Mouse (Mus musculus) CH12.LX (cell line): ENCODE measurements at regions not wholly inside any gene's neighbourhood (a gene's known extent, or its start where the extent isn't known, plus 50 kb on each side); places are given as distances from the start of the nearest gene placed in this dataset.

Experiments used
- DNase-seq: peaks from one replicate; pipeline ENCODE4 v3.0.0-alpha.2; 2013; ENCODE audit errors: extremely low read depth
- H3K27ac ChIP-seq: 2 replicates; pipeline ENCODE4 v1.5.1; 2012; ENCODE audit warnings: low read depth, mild to moderate bottlenecking, control low read depth, moderate library complexity; ENCODE audit not compliant: insufficient read depth
- H3K27me3 ChIP-seq: replicated peaks from 2 replicates; pipeline ENCODE3; 2012; ENCODE audit warnings: inconsistent platforms
- H3K36me3 ChIP-seq, 2 experiments: replicated peaks in 1 of 2; 2 replicates each; pipeline versions ENCODE3 to v1.6.1; 2012; ENCODE audit warnings: inconsistent platforms in 1 of 2, low read length in 1 of 2, mild to moderate bottlenecking in 1 of 2, mixed read lengths in 1 of 2, moderate library complexity in 1 of 2; ENCODE audit not compliant: control insufficient read depth in 1 of 2, insufficient read depth in 1 of 2
- H3K4me1 ChIP-seq, 2 experiments: 2 replicates each; pipeline ENCODE4 v1.6.1; 2012; ENCODE audit warnings: inconsistent platforms in 1 of 2, moderate library complexity in 1 of 2; ENCODE audit not compliant: insufficient read depth in 2 of 2, control insufficient read depth in 1 of 2
- H3K4me2 ChIP-seq: 2 replicates; pipeline ENCODE4 v1.6.1; 2012; ENCODE audit warnings: low read depth, mild to moderate bottlenecking, control low read depth; ENCODE audit not compliant: poor library complexity, insufficient read depth, severe bottlenecking
- H3K4me3 ChIP-seq, 3 experiments: fragments of 150-350 bp in 1 of 3; sonication (generic) in 1 of 3; replicated peaks in 1 of 3; 2 replicates each; pipeline versions ENCODE3 to v1.5.1; 2011 to 2012; ENCODE audit warnings: low read depth in 2 of 3, low read length in 2 of 3, mild to moderate bottlenecking in 2 of 3, moderate library complexity in 2 of 3, control low read depth in 1 of 3, improper control_type of control experiment in 1 of 3, inconsistent platforms in 1 of 3, mixed read lengths in 1 of 3; ENCODE audit not compliant: poor library complexity in 1 of 3
- H3K79me2 ChIP-seq: replicated peaks from 2 replicates; pipeline ENCODE4 v1.6.1; 2012; ENCODE audit warnings: mild to moderate bottlenecking, moderate library complexity; ENCODE audit not compliant: control insufficient read depth, poor library complexity, insufficient read depth, severe bottlenecking; ENCODE audit errors: extremely low read depth
- H3K9ac ChIP-seq: 2 replicates; pipeline ENCODE4 v1.6.1; 2012; ENCODE audit warnings: low read depth, mild to moderate bottlenecking, control low read depth, moderate library complexity; ENCODE audit not compliant: insufficient read depth
- H3K9me3 ChIP-seq: replicated peaks from 2 replicates; pipeline ENCODE3; 2012; ENCODE audit warnings: low read length, inconsistent platforms, mixed read lengths
- CHD1 ChIP-seq: IDR thresholded peaks from 2 replicates; pipeline ENCODE4 v1.6.1; 2012; ENCODE audit warnings: low read depth, low read length, improper control_type of control experiment, inconsistent platforms
- CTCF ChIP-seq, 2 experiments: IDR thresholded peaks in 1 of 2; conservative IDR thresholded peaks in 1 of 2; 2 replicates each; pipeline ENCODE4 v1.5.1; 2011 to 2012; ENCODE audit warnings: low read depth in 2 of 2, low read length in 2 of 2, improper control_type of control experiment in 1 of 2, inconsistent platforms in 1 of 2, mild to moderate bottlenecking in 1 of 2, moderate library complexity in 1 of 2
- E2F4 ChIP-seq: IDR thresholded peaks from 2 replicates; pipeline ENCODE4 v1.6.1; 2011; ENCODE audit warnings: low read depth, low read length, improper control_type of control experiment; ENCODE audit not compliant: insufficient replicate concordance
- EP300 ChIP-seq: IDR thresholded peaks from 2 replicates; pipeline ENCODE4 v1.6.1; 2011; ENCODE audit warnings: low read length, improper control_type of control experiment
- ETS1 ChIP-seq: conservative IDR thresholded peaks from 2 replicates; pipeline ENCODE4 v1.6.1; 2012; ENCODE audit warnings: low read depth, mild to moderate bottlenecking, inconsistent platforms, low read length, improper control_type of control experiment, moderate library complexity
- GABPA ChIP-seq: IDR thresholded peaks from 2 replicates; pipeline ENCODE4 v1.6.1; 2012; ENCODE audit warnings: low read depth, low read length, improper control_type of control experiment, inconsistent platforms; ENCODE audit not compliant: insufficient replicate concordance
- HCFC1 ChIP-seq: IDR thresholded peaks from 2 replicates; pipeline ENCODE4 v1.6.1; 2012; ENCODE audit warnings: low read depth, mild to moderate bottlenecking, inconsistent platforms, low read length, improper control_type of control experiment
- IRF4 ChIP-seq: IDR thresholded peaks from 2 replicates; pipeline ENCODE4 v1.6.1; 2014; ENCODE audit warnings: low read depth, mild to moderate bottlenecking, inconsistent platforms, low read length, improper control_type of control experiment
- JUN ChIP-seq: IDR thresholded peaks from 2 replicates; pipeline ENCODE4 v1.6.1; 2011; ENCODE audit warnings: low read depth, mild to moderate bottlenecking, low read length, improper control_type of control experiment, moderate library complexity; ENCODE audit not compliant: insufficient read depth
- JUND ChIP-seq: conservative IDR thresholded peaks from 2 replicates; pipeline ENCODE4 v1.6.1; 2011; ENCODE audit warnings: low read depth, low read length, improper control_type of control experiment
- MAFK ChIP-seq: IDR thresholded peaks from 2 replicates; pipeline ENCODE4 v1.6.1; 2011; ENCODE audit warnings: low read length, improper control_type of control experiment; ENCODE audit not compliant: insufficient replicate concordance
- MAX ChIP-seq: IDR thresholded peaks from 2 replicates; pipeline ENCODE4 v1.6.1; 2011; ENCODE audit warnings: low read length, improper control_type of control experiment
- MAZ ChIP-seq: IDR thresholded peaks from 2 replicates; pipeline ENCODE4 v1.6.1; 2012; ENCODE audit warnings: low read depth, mild to moderate bottlenecking, inconsistent platforms, low read length, improper control_type of control experiment, moderate library complexity
- MXI1 ChIP-seq: IDR thresholded peaks from 2 replicates; pipeline ENCODE4 v1.6.1; 2011; ENCODE audit warnings: mild to moderate bottlenecking, low read depth, low read length, improper control_type of control experiment
- MYC ChIP-seq: IDR thresholded peaks from 2 replicates; pipeline ENCODE4 v1.6.1; 2011; ENCODE audit warnings: low read depth, mild to moderate bottlenecking, improper control_type of control experiment, low read length
- NELFE ChIP-seq: IDR thresholded peaks from 2 replicates; pipeline ENCODE4 v1.6.1; 2011; ENCODE audit warnings: low read depth, low read length, improper control_type of control experiment
- NRF1 ChIP-seq: IDR thresholded peaks from 2 replicates; pipeline ENCODE4 v1.6.1; 2014; ENCODE audit warnings: low read depth, mild to moderate bottlenecking, inconsistent platforms, low read length, improper control_type of control experiment, moderate library complexity
- POLR2AphosphoS2 ChIP-seq: IDR thresholded peaks from 2 replicates; pipeline ENCODE4 v1.6.1; 2011; ENCODE audit warnings: low read depth, low read length, improper control_type of control experiment
- RAD21 ChIP-seq: IDR thresholded peaks from 2 replicates; pipeline ENCODE4 v1.6.1; 2011; ENCODE audit warnings: low read depth, mild to moderate bottlenecking, low read length, improper control_type of control experiment, moderate library complexity
- RCOR1 ChIP-seq: conservative IDR thresholded peaks from 2 replicates; pipeline ENCODE4 v1.6.1; 2012; ENCODE audit warnings: low read depth, mild to moderate bottlenecking, inconsistent platforms, low read length, improper control_type of control experiment
- SMC3 ChIP-seq: IDR thresholded peaks from 2 replicates; pipeline ENCODE4 v1.6.1; 2011; ENCODE audit warnings: low read depth, low read length, improper control_type of control experiment
- UBTF ChIP-seq: IDR thresholded peaks from 2 replicates; pipeline ENCODE4 v1.6.1; 2012; ENCODE audit warnings: low read depth, mild to moderate bottlenecking, inconsistent platforms, low read length, improper control_type of control experiment, moderate library complexity
- USF1 ChIP-seq: IDR thresholded peaks from 2 replicates; pipeline ENCODE4 v1.6.1; 2014; ENCODE audit warnings: low read depth, mild to moderate bottlenecking, inconsistent platforms, low read length, improper control_type of control experiment
- USF2 ChIP-seq: conservative IDR thresholded peaks from 2 replicates; pipeline ENCODE4 v1.6.1; 2011; ENCODE audit warnings: low read depth, low read length, improper control_type of control experiment
- ZC3H11A ChIP-seq: IDR thresholded peaks from 2 replicates; pipeline ENCODE4 v1.6.1; 2012; ENCODE audit warnings: low read depth, mild to moderate bottlenecking, inconsistent platforms, low read length, improper control_type of control experiment
- ZKSCAN1 ChIP-seq: IDR thresholded peaks from 2 replicates; pipeline ENCODE4 v1.6.1; 2012; ENCODE audit warnings: low read depth, inconsistent platforms, low read length, improper control_type of control experiment, borderline replicate concordance
- ZMIZ1 ChIP-seq: IDR thresholded peaks from 2 replicates; pipeline ENCODE4 v1.6.1; 2012; ENCODE audit warnings: low read depth, mild to moderate bottlenecking, inconsistent platforms, low read length, improper control_type of control experiment
- dilution Hi-C: fragments of 300-500 bp; cut with MboI; formaldehyde crosslinking; loops from 2 replicates; pipeline ENCODE4 v1.14.3; 2020; ENCODE audit warnings: low sequenced_read_pairs; ENCODE audit not compliant: extremely low pct_unique_long_range_greater_than_20kb, extremely low pct_ligation_motif_present
- in situ Hi-C: fragments of 300-500 bp; cut with MboI; formaldehyde crosslinking; loops from 3 replicates; pipeline ENCODE4 v1.14.3; 2019; ENCODE audit warnings: low sequenced_read_pairs, low pct_ligation_motif_present, low pct_unique_long_range_greater_than_20kb, mixed read lengths

GRCm38 (mm10) chr9:6677225-6677718 lies 407.6 kb upstream of the Ddi1 start:
- TF ChIP-seq RCOR1 (no peak), MXI1 (no peak), IRF4 (no peak), SMC3 (no peak), E2F4 (no peak), ZMIZ1 (no peak), JUND (no peak), MYC (no peak), NELFE (no peak), NRF1 (no peak), JUN (no peak)
- Histone ChIP-seq H3K4me2 (no peak overlapping the region), H3K9me3 (no peaks in the 10 kb centered on the region), H3K36me3 (no peaks in the 10 kb centered on the region), H3K9ac (no peak overlapping the region), H3K4me1 (no peaks in the 10 kb centered on the region), H3K27me3 (no peaks in the 10 kb centered on the region), H3K4me3 (no peak overlapping the region), H3K27ac (no peak overlapping the region), H3K79me2 (no peaks in the 10 kb centered on the region)
- dilution Hi-C loops = no loop called here
- no peak for DNase-seq
- in situ Hi-C loops = no loop called here

- dilution Hi-C loops (no loop called here), in situ Hi-C loops (no loop called here)
- no peaks in the 10 kb centered on the region for H3K36me3 ChIP-seq
- H3K9ac ChIP-seq = no peak overlapping the region
- H3K4me1 ChIP-seq = no peaks in the 10 kb centered on the region
- H3K4me2 ChIP-seq = no peak overlapping the region
- no peak overlapping the region for H3K27ac ChIP-seq
- no peaks in the 10 kb centered on the region for H3K27me3 ChIP-seq
- TF ChIP-seq ZC3H11A (peak; percentile 41; the same call in 1 of the 2 replicates), IRF4 (no peak), ZMIZ1 (no peak), USF1 (no peak), USF2 (no peak), ZKSCAN1 (no peak), NELFE (no peak), CHD1 (no peak), UBTF (no peak), CTCF (conservative IDR thresholded peaks at IDR 0.05 in 1 of 2, IDR thresholded peaks at IDR 0.05 in 1 of 2; ENCODE audit: low read depth in 2 of 2, low read length in 2 of 2) (peak; percentile 77 to 84), POLR2AphosphoS2 (no peak), MAX (no peak), MAZ (no peak), EP300 (no peak), RAD21 (peak; percentile 90), MXI1 (no peak), MYC (no peak), JUND (no peak), E2F4 (no peak), ETS1 (no peak), HCFC1 (no peak), MAFK (no peak), GABPA (no peak), SMC3 (peak; percentile 84)
- H3K9me3 ChIP-seq = no peaks in the 10 kb centered on the region
- H3K79me2 ChIP-seq = no peaks in the 10 kb centered on the region
- H3K4me3 ChIP-seq = no peak overlapping the region
- DNase-seq = peak; percentile 55
Measured at GRCm38 (mm10) chr9:6668001-6668969, 398.6 kb upstream of the Ddi1 start.
